In the genomic region with DNA sequence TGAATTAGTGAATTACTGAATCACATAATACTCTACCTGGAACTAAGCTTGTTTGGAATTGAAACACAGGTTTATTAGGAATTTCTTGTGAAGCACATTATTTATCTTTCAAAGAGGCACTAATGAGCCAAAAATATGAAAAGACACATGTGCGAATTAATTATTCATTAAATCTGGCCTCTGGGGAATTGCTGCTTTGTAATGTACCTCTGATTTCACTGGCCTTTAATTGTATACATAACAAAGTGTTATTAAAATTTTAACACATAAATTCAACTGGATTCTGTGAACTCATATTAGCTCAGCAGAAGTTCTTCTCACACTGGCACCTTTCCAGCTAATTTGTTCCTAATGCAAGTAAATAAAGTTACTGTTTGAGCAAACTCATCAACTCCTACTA, we compare ENCODE assay signal across 21 mouse cellular contexts.
"Had no signal": no experiment of that assay in that cellular context is flagged by ENCODE, and none has a peak within 500 bp of the region (broad histone marks: within the 10 kb centered on the region; RNA-seq: fewer than 3 reads in every experiment).

No protein-coding gene starts in this region.

- ATAC-seq: liver, embryonic 12.5 days; midbrain, embryonic 16.5 days had no signal

- H3K4me1 ChIP-seq: limb, embryonic 10.5 days; limb, embryonic 13.5 days; liver, embryonic 12.5 days; liver, embryonic 15.5 days; lung, embryonic 15.5 days; megakaryocyte, embryonic 14.5 days; stomach, embryonic 15.5 days had no signal

- H3K27me3 ChIP-seq: limb, embryonic 13.5 days; liver, embryonic 12.5 days; liver, embryonic 15.5 days; lung, embryonic 15.5 days; megakaryocyte, embryonic 14.5 days; stomach, embryonic 15.5 days had no signal

- H3K9me3 ChIP-seq: limb, embryonic 10.5 days; limb, embryonic 13.5 days; liver, embryonic 12.5 days; liver, embryonic 15.5 days; lung, embryonic 15.5 days; megakaryocyte, embryonic 14.5 days; stomach, embryonic 15.5 days had no signal

- H3K4me3 ChIP-seq: layer of hippocampus, adult 2 months; limb, embryonic 10.5 days; limb, embryonic 13.5 days; liver, embryonic 12.5 days; liver, embryonic 15.5 days; lung, embryonic 15.5 days; megakaryocyte, embryonic 14.5 days; stomach, embryonic 15.5 days had no signal

- H3K36me3 ChIP-seq: limb, embryonic 10.5 days; limb, embryonic 13.5 days; liver, embryonic 12.5 days; liver, embryonic 15.5 days; lung, embryonic 15.5 days; stomach, embryonic 15.5 days had no signal

- H3K27ac ChIP-seq: kidney, postnatal 0 days; layer of hippocampus, adult 2 months; limb, embryonic 10.5 days; limb, embryonic 13.5 days; liver, embryonic 12.5 days; liver, embryonic 15.5 days; lung, embryonic 15.5 days; stomach, embryonic 15.5 days had no signal

- H3K4me2 ChIP-seq: limb, embryonic 13.5 days; liver, embryonic 12.5 days; liver, embryonic 15.5 days; lung, embryonic 15.5 days; midbrain, embryonic 11.5 days; stomach, embryonic 15.5 days had no signal

- DNase-seq: kidney, adult 2 months; kidney, postnatal 25 days; layer of hippocampus, adult 9-11 months; liver; lung, adult 18-20 months; lung, postnatal 10 days; lung, postnatal 36 days; right cerebral cortex, postnatal 25 days; spleen, adult 18-20 months; thymus, postnatal 25 days had no signal

- H3K9ac ChIP-seq: limb, embryonic 13.5 days; liver, embryonic 12.5 days; liver, embryonic 15.5 days; lung, embryonic 15.5 days; stomach, embryonic 15.5 days had no signal
